Mouse (Mus musculus): ENCODE results near the gene Nepn. TPM values are rescaled to one million over a fixed set of nuclear protein-coding genes. Genes with fewer than 3 reads are reported as not detected.

Gene Nepn
- total RNA-seq, 1 experiment, result not detected

DNA sequence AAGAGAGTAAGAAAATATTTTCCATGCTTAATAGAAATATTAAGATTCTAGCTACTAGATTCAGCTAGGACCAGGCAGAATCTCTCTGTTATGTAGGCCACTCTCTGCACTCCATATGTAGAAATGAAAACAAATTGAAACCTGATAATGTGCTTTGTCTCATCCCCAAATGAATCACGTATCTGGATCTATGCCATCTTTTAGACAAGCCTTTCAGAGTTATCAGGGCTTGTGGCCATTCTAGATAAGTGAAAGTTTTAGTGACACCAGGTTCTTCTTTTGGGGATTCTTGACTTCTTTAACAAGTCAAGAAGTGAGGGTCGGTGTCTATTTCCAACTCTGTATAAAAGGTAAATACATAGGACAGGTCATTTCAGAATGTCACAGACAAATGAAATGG lies 9.9 kb downstream of the Nepn start:
- Histone ChIP-seq H3K9ac (ENCODE audit: insufficient read depth, low read depth, low read length, poor library complexity, severe bottlenecking) (no peak overlapping the region), H3K4me3 (ENCODE audit: insufficient read depth in 1 of 2, low read depth in 1 of 2, low read length in 2 of 2, poor library complexity in 1 of 2, severe bottlenecking in 1 of 2) (no peak overlapping the region), H3K36me3 (ENCODE audit: control insufficient read depth, insufficient read depth, low read length, poor library complexity, severe bottlenecking) (no peaks in the 10 kb centered on the region), H3K27ac (ENCODE audit: insufficient read depth, low read depth, low read length, poor library complexity, severe bottlenecking) (no peak overlapping the region), H3K4me1 (ENCODE audit: control insufficient read depth in 2 of 2, insufficient read depth in 2 of 2, low read length in 2 of 2, poor library complexity in 1 of 2) (no peaks in the 10 kb centered on the region), H3K9me3 (ENCODE audit: control insufficient read depth, insufficient read depth, low read depth, low read length) (no peaks in the 10 kb centered on the region)
- in situ Hi-C loops (cut with MboI; ENCODE audit: low sequenced_read_pairs in 2 of 2, unreplicated experiment in 2 of 2), result loop anchor here in 1 of 2 experiments (25.0 kb wide), 2 partner anchors 261 to 611 kb away; no protein-coding TSS in a partner anchor
- TF ChIP-seq CHD2 (IDR thresholded peaks at IDR 0.05; ENCODE audit: low read depth, low read length) (no peak), ZNF384 (IDR thresholded peaks at IDR 0.05; ENCODE audit: low read depth, low read length) (no peak), MAFK (IDR thresholded peaks at IDR 0.05; ENCODE audit: insufficient read depth, low read depth, low read length) (no peak), HCFC1 (IDR thresholded peaks at IDR 0.05; ENCODE audit: borderline replicate concordance, insufficient read depth, low read length) (no peak), ZC3H11A (IDR thresholded peaks at IDR 0.05; ENCODE audit: borderline replicate concordance, low read depth, low read length) (no peak)
- no peak for DNase-seq (ENCODE audit: low read depth, low spot score)

DNA sequence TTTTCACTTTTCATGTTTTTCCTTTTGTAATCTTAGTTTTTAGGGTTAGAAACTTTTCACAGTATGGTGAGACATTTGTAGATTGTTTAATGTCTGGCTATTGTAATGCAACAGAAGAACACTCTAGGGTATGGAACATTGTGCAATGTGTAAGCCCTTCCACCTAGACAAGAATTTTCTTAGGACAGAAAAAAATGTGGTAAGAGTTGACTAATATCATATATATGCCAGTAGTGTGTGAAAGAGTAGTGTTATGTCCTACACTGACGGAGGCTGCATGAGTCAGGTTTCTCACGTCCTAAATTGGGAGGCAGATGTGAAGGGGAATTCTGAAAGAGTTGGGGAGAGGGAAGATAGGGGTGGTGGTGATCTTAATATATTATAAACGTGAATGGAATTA lies 10.9 kb downstream of the Nepn start:
- no peaks in the 10 kb centered on the region for H3K4me1 ChIP-seq (ENCODE audit: control insufficient read depth in 2 of 2, insufficient read depth in 2 of 2, low read length in 2 of 2, poor library complexity in 1 of 2)
- no peak for DNase-seq (ENCODE audit: low read depth, low spot score)
- in situ Hi-C loops (cut with MboI; ENCODE audit: low sequenced_read_pairs in 2 of 2, unreplicated experiment in 2 of 2), result loop anchor here in 1 of 2 experiments (25.0 kb wide), 2 partner anchors 262 to 612 kb away; no protein-coding TSS in a partner anchor
- H3K9me3 ChIP-seq (ENCODE audit: control insufficient read depth, insufficient read depth, low read depth, low read length), result no peaks in the 10 kb centered on the region
- no peak overlapping the region for H3K9ac ChIP-seq (ENCODE audit: insufficient read depth, low read depth, low read length, poor library complexity, severe bottlenecking)
- no peaks in the 10 kb centered on the region for H3K36me3 ChIP-seq (ENCODE audit: control insufficient read depth, insufficient read depth, low read length, poor library complexity, severe bottlenecking)
- no peak overlapping the region for H3K4me3 ChIP-seq (ENCODE audit: insufficient read depth in 1 of 2, low read depth in 1 of 2, low read length in 2 of 2, poor library complexity in 1 of 2, severe bottlenecking in 1 of 2)
- TF ChIP-seq HCFC1 (IDR thresholded peaks at IDR 0.05; ENCODE audit: borderline replicate concordance, insufficient read depth, low read length) (no peak), CHD2 (IDR thresholded peaks at IDR 0.05; ENCODE audit: low read depth, low read length) (no peak), ZC3H11A (IDR thresholded peaks at IDR 0.05; ENCODE audit: borderline replicate concordance, low read depth, low read length) (no peak), ZNF384 (IDR thresholded peaks at IDR 0.05; ENCODE audit: low read depth, low read length) (no peak), MAFK (IDR thresholded peaks at IDR 0.05; ENCODE audit: insufficient read depth, low read depth, low read length) (no peak)
- no peak overlapping the region for H3K27ac ChIP-seq (ENCODE audit: insufficient read depth, low read depth, low read length, poor library complexity, severe bottlenecking)

DNA sequence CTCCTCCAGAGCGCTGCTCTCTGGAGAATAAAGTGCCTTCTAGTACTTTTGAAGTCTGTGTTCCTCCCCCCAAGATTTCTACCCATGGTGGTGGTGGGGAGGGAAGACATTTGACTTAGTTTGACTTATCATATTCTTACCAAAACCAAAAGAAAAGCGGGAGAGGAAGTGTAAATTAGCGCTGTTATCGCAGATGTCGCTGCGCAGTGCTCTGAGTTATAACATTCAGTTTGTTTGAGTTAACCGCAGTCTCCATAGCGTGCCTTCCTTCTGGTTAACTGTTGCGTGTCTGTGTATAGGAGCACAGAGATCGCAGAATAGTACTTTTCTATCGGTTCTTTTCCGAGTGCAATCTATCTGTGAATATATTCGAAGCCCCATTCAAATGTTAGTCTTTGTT lies 16.4 kb downstream of the Nepn start:
- no peak for DNase-seq (ENCODE audit: low read depth, low spot score)
- Histone ChIP-seq H3K4me1 (ENCODE audit: control insufficient read depth in 2 of 2, insufficient read depth in 2 of 2, low read length in 2 of 2, poor library complexity in 1 of 2) (no peaks in the 10 kb centered on the region), H3K4me3 (ENCODE audit: insufficient read depth in 1 of 2, low read depth in 1 of 2, low read length in 2 of 2, poor library complexity in 1 of 2, severe bottlenecking in 1 of 2) (no peak overlapping the region), H3K9me3 (ENCODE audit: control insufficient read depth, insufficient read depth, low read depth, low read length) (no peaks in the 10 kb centered on the region), H3K36me3 (ENCODE audit: control insufficient read depth, insufficient read depth, low read length, poor library complexity, severe bottlenecking) (no peaks in the 10 kb centered on the region), H3K27ac (ENCODE audit: insufficient read depth, low read depth, low read length, poor library complexity, severe bottlenecking) (no peak overlapping the region), H3K9ac (ENCODE audit: insufficient read depth, low read depth, low read length, poor library complexity, severe bottlenecking) (no peak overlapping the region)
- in situ Hi-C loops (cut with MboI; ENCODE audit: low sequenced_read_pairs in 2 of 2, unreplicated experiment in 2 of 2), result no loop called here
- no peak for TF ChIP-seq MAFK (IDR thresholded peaks at IDR 0.05; ENCODE audit: insufficient read depth, low read depth, low read length)

DNA sequence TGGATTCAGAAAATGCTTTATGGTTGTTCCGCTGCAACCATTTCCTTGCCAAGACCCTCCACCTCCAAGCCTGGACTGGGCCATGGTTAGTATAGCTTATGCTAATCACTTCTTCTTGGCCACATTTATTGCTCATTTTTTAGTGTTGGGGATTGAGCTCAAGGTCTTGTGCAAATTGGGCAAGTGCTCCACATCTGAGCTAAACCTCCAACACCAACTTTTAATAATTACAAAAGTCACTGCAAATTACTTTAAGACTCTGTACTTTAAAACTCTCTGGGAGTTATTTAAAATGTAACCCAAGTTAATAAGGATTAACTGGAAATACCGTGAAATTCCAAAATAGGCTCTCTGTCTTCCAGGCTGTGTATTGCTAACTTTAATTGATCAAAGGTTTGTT lies 18.8 kb downstream of the Nepn start:
- H3K27ac ChIP-seq (ENCODE audit: insufficient read depth, low read depth, low read length, poor library complexity, severe bottlenecking), result no peak overlapping the region
- in situ Hi-C loops (cut with MboI; ENCODE audit: low sequenced_read_pairs in 2 of 2, unreplicated experiment in 2 of 2), result no loop called here
- H3K9ac ChIP-seq (ENCODE audit: insufficient read depth, low read depth, low read length, poor library complexity, severe bottlenecking), result no peak overlapping the region
- no peaks in the 10 kb centered on the region for H3K9me3 ChIP-seq (ENCODE audit: control insufficient read depth, insufficient read depth, low read depth, low read length)
- no peaks in the 10 kb centered on the region for H3K36me3 ChIP-seq (ENCODE audit: control insufficient read depth, insufficient read depth, low read length, poor library complexity, severe bottlenecking)
- DNase-seq (ENCODE audit: low read depth, low spot score), result no peak
- TF ChIP-seq CHD2 (IDR thresholded peaks at IDR 0.05; ENCODE audit: low read depth, low read length) (no peak), ZNF384 (IDR thresholded peaks at IDR 0.05; ENCODE audit: low read depth, low read length) (no peak), MAFK (IDR thresholded peaks at IDR 0.05; ENCODE audit: insufficient read depth, low read depth, low read length) (no peak), HCFC1 (IDR thresholded peaks at IDR 0.05; ENCODE audit: borderline replicate concordance, insufficient read depth, low read length) (no peak), ZC3H11A (IDR thresholded peaks at IDR 0.05; ENCODE audit: borderline replicate concordance, low read depth, low read length) (no peak)
- no peaks in the 10 kb centered on the region for H3K4me1 ChIP-seq (ENCODE audit: control insufficient read depth in 2 of 2, insufficient read depth in 2 of 2, low read length in 2 of 2, poor library complexity in 1 of 2)
- H3K4me3 ChIP-seq (ENCODE audit: insufficient read depth in 1 of 2, low read depth in 1 of 2, low read length in 2 of 2, poor library complexity in 1 of 2, severe bottlenecking in 1 of 2), result no peak overlapping the region

DNA sequence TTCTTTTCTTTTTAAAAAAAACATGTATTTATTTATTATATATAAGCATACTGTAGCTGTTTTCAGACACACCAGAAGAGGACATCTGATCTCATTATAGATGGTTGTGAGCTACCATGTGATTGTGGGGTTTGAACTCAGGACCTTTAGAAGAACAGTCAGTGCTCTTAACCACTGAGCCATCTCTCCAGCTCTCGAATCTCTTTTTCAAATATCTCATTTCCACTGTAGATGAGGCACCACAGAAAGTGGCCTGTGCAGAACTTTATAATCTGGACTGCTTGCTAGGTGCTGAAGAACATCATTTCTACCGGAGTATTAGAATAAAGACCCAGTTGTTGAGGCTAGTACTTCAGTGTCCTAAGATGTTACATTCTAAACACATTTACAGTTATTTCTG lies 26.2 kb downstream of the Nepn start:
- peaks cover 0 to 6% of the 10 kb centered on the region in 2 experiments; a peak in 1 of 4 replicates for H3K4me1 ChIP-seq (ENCODE audit: control insufficient read depth in 2 of 2, insufficient read depth in 2 of 2, low read length in 2 of 2, poor library complexity in 1 of 2)
- no peak overlapping the region for H3K27ac ChIP-seq (ENCODE audit: insufficient read depth, low read depth, low read length, poor library complexity, severe bottlenecking)
- H3K9ac ChIP-seq (ENCODE audit: insufficient read depth, low read depth, low read length, poor library complexity, severe bottlenecking), result no peak overlapping the region
- in situ Hi-C loops (cut with MboI; ENCODE audit: low sequenced_read_pairs in 2 of 2, unreplicated experiment in 2 of 2), result no loop called here
- no peak for DNase-seq (ENCODE audit: low read depth, low spot score)
- TF ChIP-seq ZC3H11A (IDR thresholded peaks at IDR 0.05; ENCODE audit: borderline replicate concordance, low read depth, low read length), result no peak
- no peak for TF ChIP-seq ZNF384 (IDR thresholded peaks at IDR 0.05; ENCODE audit: low read depth, low read length)
- H3K4me3 ChIP-seq (ENCODE audit: insufficient read depth in 1 of 2, low read depth in 1 of 2, low read length in 2 of 2, poor library complexity in 1 of 2, severe bottlenecking in 1 of 2), result no peak overlapping the region
- no peaks in the 10 kb centered on the region for H3K36me3 ChIP-seq (ENCODE audit: control insufficient read depth, insufficient read depth, low read length, poor library complexity, severe bottlenecking)
- no peaks in the 10 kb centered on the region for H3K9me3 ChIP-seq (ENCODE audit: control insufficient read depth, insufficient read depth, low read depth, low read length)
